ENCODE assay signal across 11 mouse cellular contexts in the genomic region with DNA sequence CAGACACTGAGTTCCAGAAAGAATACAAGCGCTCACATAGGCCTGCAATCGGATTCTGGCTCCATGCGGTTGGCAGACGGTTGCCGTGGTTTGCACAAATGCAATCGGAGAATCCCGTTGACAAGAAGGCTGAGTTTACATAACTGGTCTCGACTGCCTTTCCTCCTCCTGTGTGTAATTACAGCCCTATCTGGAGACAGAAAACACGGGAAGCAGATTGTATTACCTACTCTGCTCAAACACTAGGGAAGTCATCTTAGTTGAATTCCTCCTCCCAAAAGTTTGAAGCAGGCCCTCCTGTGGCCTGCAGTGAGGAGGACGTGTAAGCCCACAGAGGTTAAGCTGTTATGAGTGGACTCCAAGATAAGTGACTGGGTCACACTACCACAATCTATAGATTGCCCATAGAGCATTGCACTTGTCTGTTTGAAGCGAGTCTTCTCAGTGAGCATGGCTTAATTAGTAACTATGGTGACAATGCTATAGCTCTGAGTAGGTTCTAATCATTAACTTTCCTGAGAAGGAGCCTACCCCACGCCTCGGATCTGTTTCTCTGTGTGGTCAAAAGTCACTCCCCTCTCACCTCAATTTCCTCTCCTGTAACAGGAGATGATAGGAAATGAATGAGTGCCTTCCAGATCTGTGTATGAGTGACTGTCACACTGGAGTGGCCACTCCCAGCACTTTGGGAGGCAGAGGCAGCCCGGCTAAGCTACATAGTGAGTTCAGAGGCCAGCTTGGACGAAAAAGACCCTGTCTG. TPM values are rescaled to one million over a fixed set of nuclear protein-coding genes. Genes with fewer than 3 reads are reported as not detected.
A peak's percentile ranks its signal among the peaks of the same experiment; 100 is the strongest.
DNase-seq lines count a peak whose midpoint lies in the region; ATAC-seq and TF ChIP-seq lines count a peak whose summit lies in the region.
"Had no signal": no experiment of that assay in that cellular context is flagged by ENCODE, and none has a peak within 500 bp of the region (broad histone marks: within the 10 kb centered on the region; RNA-seq: fewer than 3 reads in every experiment).

No protein-coding gene starts in this region.

- TF ChIP-seq CTCF in liver, embryonic 14.5 days (IDR thresholded peaks at IDR 0.05; ENCODE audit: low read depth), result no peak

- H3K27ac ChIP-seq in embryonic facial prominence, embryonic 11.5 days (replicated peaks; ENCODE audit: low read depth, low read length), result no peak overlapping the region
- no peak overlapping the region for H3K27ac ChIP-seq in liver, embryonic 14.5 days
- H3K27ac ChIP-seq: heart, adult 2 months had no signal

- no peak overlapping the region for H3K4me3 ChIP-seq in embryonic facial prominence, embryonic 11.5 days (ENCODE audit: low read depth, low read length)
- H3K4me3 ChIP-seq in liver, embryonic 14.5 days (ENCODE audit: insufficient read depth in 1 of 2, low read depth in 2 of 2, low read length in 2 of 2), result no peak overlapping the region
- H3K4me3 ChIP-seq: heart, adult 2 months had no signal

- no peak overlapping the region for H3K4me2 ChIP-seq in embryonic facial prominence, embryonic 11.5 days (ENCODE audit: low read depth, low read length)
- no peak overlapping the region for H3K4me2 ChIP-seq in liver, embryonic 14.5 days (ENCODE audit: low read depth)

- 0 out of 2 replicates have a peak, but pooled peaks have one; percentile 14 for ATAC-seq in embryonic facial prominence, embryonic 11.5 days (replicated peaks; ENCODE audit: insufficient number of reproducible peaks, low FRiP score, low TSS enrichment, low read depth)
- peak; percentile 73 for ATAC-seq in liver, embryonic 14.5 days (ENCODE audit: insufficient read depth)

- DNase-seq in brain, adult 2 months (ENCODE audit: low read depth, low spot score), result peak; percentile 33
- DNase-seq in embryonic facial prominence, embryonic 11.5 days (ENCODE audit: low spot score), result peak; percentile 53
- peak; percentile 35 to 58 for DNase-seq in kidney, adult 8-10 months
- DNase-seq in liver, embryonic 14.5 days (ENCODE audit: low read depth in 3 of 3, low spot score in 3 of 3), result no peak
- DNase-seq in spleen, postnatal 10 days (ENCODE audit: low spot score in 2 of 2), result no peak
- DNase-seq in right cerebral cortex, postnatal 10 days (ENCODE audit: low spot score in 2 of 2), result no peak
- DNase-seq in layer of hippocampus, postnatal 14 days (ENCODE audit: low spot score in 2 of 2), result no peak
- DNase-seq: adrenal gland, postnatal 36 days; heart, adult 2 months; thymus, postnatal 4 days had no signal

- 38% methylated on average over 15 of the region's 15 CpGs for WGBS in embryonic facial prominence, embryonic 11.5 days
- WGBS in liver, embryonic 14.5 days (ENCODE audit: insufficient replicate concordance), result 56% methylated on average over 15 of the region's 15 CpGs

- H3K36me3 ChIP-seq in embryonic facial prominence, embryonic 11.5 days (replicated peaks; ENCODE audit: control insufficient read depth, insufficient read depth, low read depth, low read length), result no peaks in the 10 kb centered on the region
- no peaks in the 10 kb centered on the region for H3K36me3 ChIP-seq in liver, embryonic 14.5 days (replicated peaks; ENCODE audit: control insufficient read depth, insufficient read depth, low read depth)
- H3K36me3 ChIP-seq: G1E had no signal

- peaks cover 2% of the 10 kb centered on the region; the same call in 1 of the 2 replicates for H3K4me1 ChIP-seq in embryonic facial prominence, embryonic 11.5 days (ENCODE audit: control insufficient read depth, insufficient read depth, low read length)
- H3K4me1 ChIP-seq in liver, embryonic 14.5 days (replicated peaks; ENCODE audit: control insufficient read depth in 2 of 2, insufficient read depth in 2 of 2, low read length in 1 of 2), result peaks cover 0 to 9% of the 10 kb centered on the region in 2 experiments; a peak in 2 of 4 replicates

- no peaks in the 10 kb centered on the region for H3K9me3 ChIP-seq in embryonic facial prominence, embryonic 11.5 days (replicated peaks; ENCODE audit: control insufficient read depth, low read length)
- no peaks in the 10 kb centered on the region for H3K9me3 ChIP-seq in liver, embryonic 14.5 days (ENCODE audit: control insufficient read depth, low read length)
- H3K9me3 ChIP-seq: G1E had no signal

- H3K9ac ChIP-seq in embryonic facial prominence, embryonic 11.5 days (replicated peaks; ENCODE audit: low read length), result no peak overlapping the region
- H3K9ac ChIP-seq in liver, embryonic 14.5 days (replicated peaks), result no peak overlapping the region

- TF ChIP-seq EP300 in liver, embryonic 14.5 days (IDR thresholded peaks at IDR 0.05; ENCODE audit: low read depth), result no peak

- no peaks in the 10 kb centered on the region for H3K27me3 ChIP-seq in embryonic facial prominence, embryonic 11.5 days (ENCODE audit: control insufficient read depth, insufficient read depth, low read length)
- no peaks in the 10 kb centered on the region for H3K27me3 ChIP-seq in liver, embryonic 14.5 days (ENCODE audit: control insufficient read depth, insufficient read depth, low read length)

RNA-seq across cellular contexts. Expression of gene Bend3, which starts 37.5 kb away (rescaled TPM):
- polyA plus RNA-seq in embryonic facial prominence, embryonic 11.5 days (2014; fragmentation: Nextera tagmentation; extraction: Ambion mirVana), result 6.9 and 7.1 TPM in 2 replicates
- 2.0 and 2.1 TPM in 2 replicates for polyA plus RNA-seq in liver, embryonic 14.5 days (2012; rRNA removed)
- 1.2 and 1.3 TPM in 2 replicates for polyA plus RNA-seq in liver, embryonic 14.5 days (2014; fragmentation: Nextera tagmentation; extraction: Ambion mirVana)
- total RNA-seq in layer of hippocampus, postnatal 14 days (2021), result 1 to 10 TPM; 6.3 to 7.6 TPM

Comparison
In these comparisons a context has a peak if more than half of its experiments do, and no peak if none do; other contexts are left out.
1. DNase-seq: peak in brain, adult 2 months (single experiment), embryonic facial prominence, embryonic 11.5 days (single experiment) and kidney, adult 8-10 months (2 of 2); none in liver, embryonic 14.5 days (0 of 3), spleen, postnatal 10 days (0 of 2), right cerebral cortex, postnatal 10 days (0 of 2) and layer of hippocampus, postnatal 14 days (0 of 2).